Mouse (Mus musculus) heart, postnatal 0 days (tissue): ENCODE measurements at regions not wholly inside any gene's neighbourhood (a gene's known extent, or its start where the extent isn't known, plus 50 kb on each side); places are given as distances from the start of the nearest gene placed in this dataset.

ENCODE experiments used
- CTCF ChIP-seq: IDR thresholded peaks from 2 replicates; pipeline ENCODE4 v1.5.1; 2016; ENCODE audit warnings: antibody characterized with exemption, control low read depth, low read depth
- EP300 ChIP-seq: IDR thresholded peaks from 2 replicates; pipeline ENCODE4 v1.6.1; 2016; ENCODE audit warnings: antibody characterized with exemption, low read depth

DNA sequence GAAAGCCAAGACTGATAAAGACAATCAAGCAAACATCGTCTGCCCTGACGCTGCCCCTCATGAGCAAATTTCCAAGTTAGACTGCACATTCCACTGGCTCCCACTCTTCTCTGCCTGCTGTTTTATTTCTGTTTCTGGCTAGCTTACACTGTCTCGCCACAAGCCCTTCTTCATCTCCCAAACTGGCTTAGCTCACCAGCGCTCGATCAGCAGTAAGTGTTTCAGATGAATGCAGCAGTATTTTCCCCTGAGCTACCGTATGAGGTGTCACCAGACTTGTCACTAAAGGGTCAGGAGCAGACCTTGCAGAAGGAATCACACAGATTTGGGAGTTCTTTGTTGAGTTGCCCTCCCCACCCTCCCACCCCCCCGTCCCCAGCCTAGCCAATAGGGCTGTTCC is 206.6 kb downstream of the Barx2 start:
- TF ChIP-seq EP300 (no peak), CTCF (no peak)
